Mouse (Mus musculus): Measurements from ENCODE around the gene Syn2. TPM values are rescaled to one million over a fixed set of nuclear protein-coding genes. Genes with fewer than 3 reads are reported as not detected.

Gene Syn2
- polyA plus RNA-seq, 1 experiment from 2014 or later, result 8.2 TPM

DNA sequence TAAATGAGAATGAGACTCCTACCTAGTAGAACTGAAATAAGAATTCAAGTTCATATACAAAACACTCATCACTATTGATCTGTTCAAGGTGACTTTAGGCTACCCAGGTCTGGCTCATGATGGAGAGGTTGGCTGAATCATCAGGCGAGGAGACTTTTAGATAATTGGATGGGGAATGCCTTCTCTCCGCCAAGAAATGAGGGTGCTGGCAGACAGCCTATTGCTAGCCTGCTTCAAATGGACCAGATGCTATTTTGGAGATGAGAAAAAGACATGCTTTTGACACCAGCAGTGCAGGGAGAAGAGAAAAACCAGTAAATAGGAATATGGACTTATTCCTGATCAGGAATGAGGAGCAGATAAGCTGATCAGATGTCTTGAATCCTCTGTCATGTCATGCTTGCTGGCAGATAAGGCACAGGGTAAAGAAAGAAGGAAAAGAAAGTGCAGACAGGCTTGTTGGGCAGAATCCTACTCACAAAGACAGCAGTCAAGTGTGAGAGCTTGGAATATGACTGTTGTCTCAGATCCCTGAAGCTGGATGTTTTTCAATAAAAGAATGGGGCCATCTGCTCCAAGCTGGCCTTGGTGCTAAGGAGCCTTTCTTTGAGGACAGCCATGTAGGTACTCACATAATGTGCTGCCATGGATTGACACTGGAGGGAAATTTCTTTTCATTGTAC, 9.9 kb upstream of the Syn2 start:
- H3K4me1 ChIP-seq (ENCODE audit: control insufficient read depth, insufficient read depth, low read length), result peaks cover 7% of the 10 kb centered on the region; the same call in 1 of the 2 replicates
- ATAC-seq (ENCODE audit: insufficient read depth, low FRiP score, low TSS enrichment), result no peak
- WGBS, result 89% methylated on average over 2 of the region's 2 CpGs

DNA sequence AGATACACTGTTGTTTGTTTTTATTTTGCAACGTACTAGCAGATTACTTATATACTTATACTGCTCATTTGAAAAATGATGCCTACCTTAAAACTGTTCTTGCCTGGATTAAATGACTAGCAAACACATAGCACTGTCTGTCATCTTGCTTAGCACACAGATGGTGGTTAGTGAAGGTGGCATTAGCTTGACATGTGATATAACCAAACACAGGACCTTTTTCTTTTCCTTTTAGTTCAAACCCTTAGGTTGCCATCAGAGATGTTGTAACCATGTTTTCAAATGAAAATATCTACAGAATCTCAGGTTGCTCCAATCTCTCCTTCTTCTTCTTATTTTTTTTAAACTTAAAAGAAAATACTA, 9.4 kb upstream of the Syn2 start:
- 89% methylated on average over 1 of the region's 1 CpGs for WGBS

More for the DNA sequence above, 9.9 kb upstream of the Syn2 start:
- H3K27me3 ChIP-seq (ENCODE audit: control insufficient read depth, insufficient read depth, low read length), result no peaks in the 10 kb centered on the region
- no peak overlapping the region for H3K4me2 ChIP-seq (ENCODE audit: low read depth)
- H3K9me3 ChIP-seq (ENCODE audit: control insufficient read depth, low read length), result no peaks in the 10 kb centered on the region
- no peaks in the 10 kb centered on the region for H3K36me3 ChIP-seq (ENCODE audit: control insufficient read depth, insufficient read depth, low read length)
- H3K27ac ChIP-seq (ENCODE audit: low read depth, low read length), result no peak overlapping the region
- no peak for DNase-seq (ENCODE audit: low spot score)
- no peak overlapping the region for H3K9ac ChIP-seq (ENCODE audit: low read length)
- no peak overlapping the region for H3K4me3 ChIP-seq (ENCODE audit: low read depth, low read length)

DNA sequence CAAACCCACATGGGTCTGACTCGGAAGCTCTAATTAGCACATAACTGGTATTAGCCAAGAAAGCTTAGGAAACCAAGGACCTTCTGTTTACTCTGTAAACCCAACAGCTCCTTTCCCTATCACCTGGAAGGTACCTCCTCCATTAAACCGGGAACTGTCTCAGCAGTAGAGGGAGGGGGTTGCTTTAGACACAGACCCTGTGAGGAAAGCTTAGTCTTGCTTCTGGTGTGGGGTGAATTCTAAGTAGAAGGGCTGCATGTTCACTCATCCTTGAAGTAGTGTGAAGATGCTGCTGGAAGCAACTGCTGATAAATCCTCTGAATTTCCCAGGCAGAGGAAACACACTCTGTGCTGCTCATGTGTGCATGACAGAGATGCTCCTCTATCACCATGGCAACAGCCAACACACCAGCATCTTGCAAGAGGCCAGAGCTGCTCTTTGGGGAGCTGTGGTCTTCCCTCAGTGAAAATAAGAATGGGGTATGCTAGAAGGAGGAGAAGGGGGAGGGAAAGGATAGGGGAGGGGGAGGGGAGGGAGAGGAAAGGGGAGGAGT, 8.4 kb upstream of the Syn2 start:
- no peaks in the 10 kb centered on the region for H3K36me3 ChIP-seq (ENCODE audit: control insufficient read depth, insufficient read depth, low read length)
- H3K27me3 ChIP-seq (ENCODE audit: control insufficient read depth, insufficient read depth, low read length), result no peaks in the 10 kb centered on the region
- peak; percentile 48 for DNase-seq (ENCODE audit: low spot score)
- peak; percentile 73 for ATAC-seq (ENCODE audit: insufficient read depth, low FRiP score, low TSS enrichment)
- no peak overlapping the region for H3K9ac ChIP-seq (ENCODE audit: low read length)
- WGBS, result 46% methylated on average over 2 of the region's 2 CpGs
- H3K4me3 ChIP-seq (ENCODE audit: low read depth, low read length), result no peak overlapping the region
- H3K4me1 ChIP-seq (ENCODE audit: control insufficient read depth, insufficient read depth, low read length), result peaks cover 7% of the 10 kb centered on the region; the same call in 1 of the 2 replicates
- H3K27ac ChIP-seq (ENCODE audit: low read depth, low read length), result no peak overlapping the region
- no peaks in the 10 kb centered on the region for H3K9me3 ChIP-seq (ENCODE audit: control insufficient read depth, low read length)
- H3K4me2 ChIP-seq (ENCODE audit: low read depth), result no peak overlapping the region

More for the DNA sequence above, 9.4 kb upstream of the Syn2 start:
- H3K27ac ChIP-seq (ENCODE audit: low read depth, low read length), result no peak overlapping the region
- peaks cover 7% of the 10 kb centered on the region; the same call in 1 of the 2 replicates for H3K4me1 ChIP-seq (ENCODE audit: control insufficient read depth, insufficient read depth, low read length)
- ATAC-seq (ENCODE audit: insufficient read depth, low FRiP score, low TSS enrichment), result no peak
- H3K4me2 ChIP-seq (ENCODE audit: low read depth), result no peak overlapping the region
- no peak for DNase-seq (ENCODE audit: low spot score)
- H3K9me3 ChIP-seq (ENCODE audit: control insufficient read depth, low read length), result no peaks in the 10 kb centered on the region
- no peaks in the 10 kb centered on the region for H3K27me3 ChIP-seq (ENCODE audit: control insufficient read depth, insufficient read depth, low read length)
- no peak overlapping the region for H3K4me3 ChIP-seq (ENCODE audit: low read depth, low read length)
- H3K9ac ChIP-seq (ENCODE audit: low read length), result no peak overlapping the region
- H3K36me3 ChIP-seq (ENCODE audit: control insufficient read depth, insufficient read depth, low read length), result no peaks in the 10 kb centered on the region

DNA sequence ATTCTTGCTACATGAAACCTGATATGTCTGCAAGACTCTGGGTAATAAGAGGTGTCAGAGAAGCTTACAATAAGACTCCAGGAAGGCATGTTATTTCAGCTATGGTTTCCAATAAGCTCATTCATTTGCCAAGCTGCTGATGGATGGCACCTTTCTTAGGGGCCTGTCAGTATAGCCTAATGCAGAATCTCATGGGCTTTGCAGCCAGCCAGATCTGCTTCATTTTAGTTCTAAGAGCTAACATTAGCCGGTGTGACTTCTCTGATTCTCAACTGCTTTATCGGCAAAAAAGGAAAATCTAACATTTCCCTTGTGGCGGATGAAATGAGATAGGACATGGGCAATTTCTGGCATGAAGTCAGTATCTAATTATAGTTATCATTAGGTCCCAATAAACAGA, 7.9 kb upstream of the Syn2 start:
- Histone ChIP-seq H3K4me2 (ENCODE audit: low read depth) (no peak overlapping the region), H3K36me3 (ENCODE audit: control insufficient read depth, insufficient read depth, low read length) (no peaks in the 10 kb centered on the region), H3K9ac (ENCODE audit: low read length) (no peak overlapping the region), H3K4me3 (ENCODE audit: low read depth, low read length) (no peak overlapping the region), H3K4me1 (ENCODE audit: control insufficient read depth, insufficient read depth, low read length) (peaks cover 7% of the 10 kb centered on the region; the same call in 1 of the 2 replicates), H3K9me3 (ENCODE audit: control insufficient read depth, low read length) (no peaks in the 10 kb centered on the region), H3K27ac (ENCODE audit: low read depth, low read length) (no peak overlapping the region), H3K27me3 (ENCODE audit: control insufficient read depth, insufficient read depth, low read length) (no peaks in the 10 kb centered on the region)
- no peak for DNase-seq (ENCODE audit: low spot score)
- 89% methylated on average over 3 of the region's 3 CpGs for WGBS
- ATAC-seq (ENCODE audit: insufficient read depth, low FRiP score, low TSS enrichment), result no peak

DNA sequence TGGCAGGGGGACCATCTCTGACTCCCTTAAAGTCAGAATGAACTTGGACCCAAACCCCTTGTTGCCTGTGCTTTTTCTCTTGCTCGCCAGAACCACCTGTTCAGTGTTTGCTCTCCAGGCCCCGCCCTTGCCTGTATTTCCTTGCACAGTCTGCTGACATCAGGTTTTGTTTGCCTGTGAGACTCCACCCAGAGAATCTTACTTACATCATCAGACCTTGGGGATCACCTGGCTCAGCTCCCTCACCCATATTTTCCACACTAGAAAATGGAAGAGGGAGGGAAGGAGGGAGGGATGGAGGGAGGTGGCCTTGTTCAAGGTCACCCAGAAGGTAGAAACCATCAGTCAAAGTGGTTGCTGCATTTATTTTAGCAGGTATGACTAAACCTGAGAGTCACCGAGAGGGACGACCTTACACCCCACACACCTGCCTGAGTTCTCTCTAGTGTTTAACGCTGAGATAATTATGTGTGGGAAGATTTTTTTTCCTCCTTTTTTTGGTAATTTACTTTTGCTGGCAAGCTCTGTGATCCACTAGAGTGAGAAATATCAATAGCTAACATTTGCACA, 7.4 kb upstream of the Syn2 start:
- DNase-seq (ENCODE audit: low spot score), result no peak
- 85% methylated on average over 5 of the region's 5 CpGs for WGBS

DNA sequence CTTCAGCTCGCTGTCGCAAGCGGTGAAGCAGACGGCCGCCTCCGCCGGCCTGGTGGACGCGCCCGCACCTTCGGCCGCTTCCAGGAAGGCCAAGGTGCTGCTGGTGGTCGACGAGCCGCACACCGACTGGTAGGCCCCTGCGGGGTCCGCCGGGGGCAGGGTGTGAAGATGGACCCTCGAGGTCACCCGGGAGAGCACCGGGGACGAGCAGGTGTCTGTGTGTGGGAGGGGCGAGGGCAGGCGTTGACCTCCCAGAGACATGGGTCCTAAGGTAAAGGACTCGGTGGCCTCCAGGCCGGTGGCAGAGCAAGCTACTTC, 589 bp downstream of the Syn2 start:
- WGBS, result 2% methylated on average over 27 of the region's 27 CpGs
- peak; percentile 58; the same call in 1 of the 2 replicates for ATAC-seq (ENCODE audit: insufficient read depth, low FRiP score, low TSS enrichment)
- Histone ChIP-seq H3K27ac (ENCODE audit: low read depth, low read length) (no peak overlapping the region), H3K36me3 (ENCODE audit: control insufficient read depth, insufficient read depth, low read length) (no peaks in the 10 kb centered on the region), H3K4me1 (ENCODE audit: control insufficient read depth, insufficient read depth, low read length) (no peaks in the 10 kb centered on the region; the same call in 1 of the 2 replicates), H3K9me3 (ENCODE audit: control insufficient read depth, low read length) (no peaks in the 10 kb centered on the region), H3K27me3 (ENCODE audit: control insufficient read depth, insufficient read depth, low read length) (peaks cover 7% of the 10 kb centered on the region), H3K4me3 (ENCODE audit: low read depth, low read length) (peak overlapping the region; percentile 57), H3K4me2 (ENCODE audit: low read depth) (peak overlapping the region; percentile 84), H3K9ac (ENCODE audit: low read length) (peak overlapping the region; percentile 55)
- DNase-seq (ENCODE audit: low spot score), result peak; percentile 15

More for the DNA sequence above, 7.4 kb upstream of the Syn2 start:
- Histone ChIP-seq H3K4me3 (ENCODE audit: low read depth, low read length) (no peak overlapping the region), H3K9ac (ENCODE audit: low read length) (no peak overlapping the region), H3K4me2 (ENCODE audit: low read depth) (no peak overlapping the region), H3K9me3 (ENCODE audit: control insufficient read depth, low read length) (no peaks in the 10 kb centered on the region), H3K4me1 (ENCODE audit: control insufficient read depth, insufficient read depth, low read length) (peaks cover 7% of the 10 kb centered on the region; the same call in 1 of the 2 replicates), H3K27me3 (ENCODE audit: control insufficient read depth, insufficient read depth, low read length) (no peaks in the 10 kb centered on the region), H3K36me3 (ENCODE audit: control insufficient read depth, insufficient read depth, low read length) (no peaks in the 10 kb centered on the region), H3K27ac (ENCODE audit: low read depth, low read length) (no peak overlapping the region)
- ATAC-seq (ENCODE audit: insufficient read depth, low FRiP score, low TSS enrichment), result no peak

DNA sequence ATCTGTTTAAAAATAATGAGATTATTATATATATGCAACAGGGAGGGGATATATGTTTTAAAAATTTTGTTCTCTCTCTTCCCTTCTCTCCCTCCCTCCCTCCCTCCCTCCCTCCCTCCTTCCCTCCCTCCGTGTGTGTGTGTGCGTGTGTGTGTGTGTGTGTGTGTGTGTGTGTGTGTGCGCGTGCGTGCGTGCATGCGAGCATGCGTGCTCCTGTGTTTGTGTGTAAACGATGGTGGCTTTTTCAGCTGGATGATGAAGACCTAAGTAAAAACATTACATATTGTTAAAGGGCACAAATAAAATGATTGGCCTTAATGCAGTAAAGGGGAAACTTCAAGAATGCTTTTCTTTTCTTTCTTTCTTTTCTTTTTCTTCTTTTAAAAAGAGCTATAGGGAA, 1.5 kb downstream of the Syn2 start:
- 93% methylated on average over 7 of the region's 9 CpGs for WGBS
- H3K4me1 ChIP-seq (ENCODE audit: control insufficient read depth, insufficient read depth, low read length), result no peaks in the 10 kb centered on the region; the same call in 1 of the 2 replicates
- no peaks in the 10 kb centered on the region for H3K36me3 ChIP-seq (ENCODE audit: control insufficient read depth, insufficient read depth, low read length)
- H3K9me3 ChIP-seq (ENCODE audit: control insufficient read depth, low read length), result no peaks in the 10 kb centered on the region
- no peak overlapping the region for H3K4me2 ChIP-seq (ENCODE audit: low read depth)
- H3K27ac ChIP-seq (ENCODE audit: low read depth, low read length), result no peak overlapping the region
- peaks cover 7% of the 10 kb centered on the region for H3K27me3 ChIP-seq (ENCODE audit: control insufficient read depth, insufficient read depth, low read length)
- H3K9ac ChIP-seq (ENCODE audit: low read length), result no peak overlapping the region
- H3K4me3 ChIP-seq (ENCODE audit: low read depth, low read length), result no peak overlapping the region
- DNase-seq (ENCODE audit: low spot score) (no peak), ATAC-seq (ENCODE audit: insufficient read depth, low FRiP score, low TSS enrichment) (no peak)

DNA sequence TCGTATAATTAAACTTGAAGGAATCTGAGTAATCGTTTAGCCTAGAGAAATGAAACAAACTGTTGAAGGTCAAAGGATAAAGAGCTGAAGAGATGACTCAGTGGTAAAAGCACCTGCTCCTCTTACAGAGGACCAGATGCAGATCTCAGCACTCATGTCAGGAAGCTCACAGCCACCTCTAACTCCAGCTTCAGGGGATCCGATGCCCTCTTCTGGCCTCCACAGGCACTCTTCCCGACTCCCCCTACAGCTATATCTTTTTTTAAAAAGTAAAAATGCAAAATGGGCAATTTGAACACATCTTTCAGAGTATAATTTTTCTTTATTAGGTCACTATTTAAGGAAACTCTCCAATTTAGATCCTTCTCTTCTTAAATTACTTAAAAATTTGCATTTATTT, 6.7 kb downstream of the Syn2 start:
- H3K9me3 ChIP-seq (ENCODE audit: control insufficient read depth, low read length), result no peaks in the 10 kb centered on the region
- ATAC-seq (ENCODE audit: insufficient read depth, low FRiP score, low TSS enrichment) (no peak), DNase-seq (ENCODE audit: low spot score) (no peak)
- no peaks in the 10 kb centered on the region for H3K27me3 ChIP-seq (ENCODE audit: control insufficient read depth, insufficient read depth, low read length)
- no peaks in the 10 kb centered on the region for H3K36me3 ChIP-seq (ENCODE audit: control insufficient read depth, insufficient read depth, low read length)
- H3K9ac ChIP-seq (ENCODE audit: low read length), result no peak overlapping the region
- no peak overlapping the region for H3K27ac ChIP-seq (ENCODE audit: low read depth, low read length)
- H3K4me1 ChIP-seq (ENCODE audit: control insufficient read depth, insufficient read depth, low read length), result no peaks in the 10 kb centered on the region
- H3K4me3 ChIP-seq (ENCODE audit: low read depth, low read length), result no peak overlapping the region
- no peak overlapping the region for H3K4me2 ChIP-seq (ENCODE audit: low read depth)
- WGBS, result 51% methylated on average over 4 of the region's 4 CpGs

DNA sequence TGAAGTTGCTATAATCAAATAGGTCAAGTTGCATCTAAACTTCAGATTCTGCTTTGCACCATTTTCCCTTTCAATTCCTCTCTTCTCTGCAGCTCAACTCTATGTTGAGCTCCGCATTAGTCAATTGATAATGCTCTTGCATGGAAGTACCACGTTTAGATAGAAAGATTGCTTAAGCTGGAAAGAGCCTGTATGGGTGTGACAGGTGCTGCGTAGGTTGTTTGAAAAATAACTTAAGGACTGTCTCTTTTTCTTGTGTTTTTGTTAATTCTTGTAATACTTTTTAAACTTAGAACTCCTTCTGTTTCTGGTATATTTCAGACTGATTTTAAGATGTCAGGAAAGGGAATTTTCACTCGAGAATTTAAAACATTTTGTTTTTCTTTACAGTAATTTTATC, 26.5 kb downstream of the Syn2 start:
- no peak overlapping the region for H3K4me3 ChIP-seq (ENCODE audit: low read depth, low read length)
- WGBS, result 65% methylated on average over 4 of the region's 4 CpGs
- H3K4me2 ChIP-seq (ENCODE audit: low read depth), result no peak overlapping the region
- H3K9me3 ChIP-seq (ENCODE audit: control insufficient read depth, low read length), result no peaks in the 10 kb centered on the region
- no peak overlapping the region for H3K9ac ChIP-seq (ENCODE audit: low read length)
- ATAC-seq (ENCODE audit: insufficient read depth, low FRiP score, low TSS enrichment) (no peak), DNase-seq (ENCODE audit: low spot score) (no peak)
- H3K27me3 ChIP-seq (ENCODE audit: control insufficient read depth, insufficient read depth, low read length), result no peaks in the 10 kb centered on the region
- no peaks in the 10 kb centered on the region for H3K36me3 ChIP-seq (ENCODE audit: control insufficient read depth, insufficient read depth, low read length)
- H3K4me1 ChIP-seq (ENCODE audit: control insufficient read depth, insufficient read depth, low read length), result no peaks in the 10 kb centered on the region
- no peak overlapping the region for H3K27ac ChIP-seq (ENCODE audit: low read depth, low read length)
